Mouse (Mus musculus) midbrain, embryonic 10.5 days (tissue): ENCODE results near the gene Gm20604. TPM values are rescaled to one million over a fixed set of nuclear protein-coding genes. Genes with fewer than 3 reads are reported as not detected.

Experiments used
- DNase-seq: peaks from one replicate; pipeline ENCODE4 v3.0.0-alpha.2; 2017; ENCODE audit warnings: low spot score
- H3K27ac ChIP-seq: fragments of 300-500 bp; sonication (generic); replicated peaks from 2 replicates; pipeline ENCODE4 v1.5.1; 2016; ENCODE audit warnings: mild to moderate bottlenecking
- H3K27me3 ChIP-seq: fragments of 300-500 bp; sonication (generic); 2 replicates; pipeline ENCODE4 v1.6.1; 2016; ENCODE audit warnings: low read depth, mild to moderate bottlenecking; ENCODE audit not compliant: poor library complexity, severe bottlenecking
- H3K36me3 ChIP-seq: fragments of 300-500 bp; sonication (generic); 2 replicates; pipeline ENCODE4 v1.6.1; 2016; ENCODE audit warnings: mild to moderate bottlenecking, moderate library complexity
- H3K4me1 ChIP-seq: fragments of 300-500 bp; sonication (generic); 2 replicates; pipeline ENCODE4 v1.6.1; 2016
- H3K4me3 ChIP-seq: fragments of 300-500 bp; sonication (generic); 2 replicates; pipeline ENCODE4 v1.5.1; 2016; ENCODE audit warnings: mild to moderate bottlenecking, moderate library complexity
- H3K9me3 ChIP-seq: fragments of 300-500 bp; sonication (generic); replicated peaks from 2 replicates; pipeline ENCODE4 v1.6.1; 2016; ENCODE audit warnings: mild to moderate bottlenecking
- WGBS: fragments of 180-500 bp; shearing (Covaris S2); methylation state at CpG from one replicate; pipeline ENCODE4 v1.1.7; 2016; 5-methylcytosine and 5-hydroxymethylcytosine counted together
- polyA plus RNA-seq: library from polyadenylated mRNA; unstranded; fragments of >200 nt; fragmentation: Nextera tagmentation; extraction: Ambion mirVana; gene quantifications from 2 replicates; pipeline ENCODE4 v1.2.1, GENCODE M21; 2016

Gm20604 gene
- polyA plus RNA-seq, 1 experiment from 2014 or later = 34.8 TPM

DNA sequence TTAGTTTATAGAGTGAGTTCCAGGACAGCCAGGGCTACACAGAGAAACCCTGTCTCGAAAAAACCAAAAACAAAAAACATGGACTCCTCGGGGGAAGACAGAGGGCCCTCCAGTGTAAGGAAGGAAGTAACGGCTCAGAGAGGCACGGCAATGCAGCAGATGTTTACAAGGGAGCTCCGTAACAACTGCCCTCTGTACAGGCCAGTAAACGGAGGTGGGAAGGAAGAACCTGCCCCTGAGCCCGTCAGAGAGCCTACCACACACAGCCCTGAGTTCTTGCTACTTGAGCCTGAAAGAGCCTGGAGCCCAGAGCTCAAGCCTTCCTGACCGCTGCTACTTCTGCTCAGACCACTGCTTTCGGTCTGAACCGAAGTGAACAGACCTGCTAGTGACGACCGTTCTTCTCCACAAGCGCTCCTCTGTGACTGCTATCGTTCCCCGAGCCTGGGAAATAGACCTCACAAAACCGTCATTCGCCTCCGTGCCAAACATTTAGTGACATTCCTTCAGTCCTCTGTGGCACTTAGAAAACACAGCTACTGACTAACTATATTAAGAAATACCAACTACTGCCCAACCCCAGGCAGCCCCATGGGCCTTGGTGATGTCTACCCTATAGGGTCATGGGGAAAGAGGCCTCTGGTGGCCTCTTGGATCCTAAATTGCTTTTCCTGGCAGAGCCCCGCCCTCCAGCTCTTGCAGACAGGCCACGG, 45.2 kb downstream of the Gm20604 start:
- Histone ChIP-seq H3K27ac (no peak overlapping the region), H3K36me3 (no peaks in the 10 kb centered on the region), H3K9me3 (no peaks in the 10 kb centered on the region), H3K4me1 (peaks cover 17% of the 10 kb centered on the region), H3K27me3 (peaks cover 3% of the 10 kb centered on the region; the same call in 1 of the 2 replicates), H3K4me3 (no peak overlapping the region)
- DNase-seq = no peak
- WGBS = 84% methylated on average over 20 of the region's 20 CpGs

DNA sequence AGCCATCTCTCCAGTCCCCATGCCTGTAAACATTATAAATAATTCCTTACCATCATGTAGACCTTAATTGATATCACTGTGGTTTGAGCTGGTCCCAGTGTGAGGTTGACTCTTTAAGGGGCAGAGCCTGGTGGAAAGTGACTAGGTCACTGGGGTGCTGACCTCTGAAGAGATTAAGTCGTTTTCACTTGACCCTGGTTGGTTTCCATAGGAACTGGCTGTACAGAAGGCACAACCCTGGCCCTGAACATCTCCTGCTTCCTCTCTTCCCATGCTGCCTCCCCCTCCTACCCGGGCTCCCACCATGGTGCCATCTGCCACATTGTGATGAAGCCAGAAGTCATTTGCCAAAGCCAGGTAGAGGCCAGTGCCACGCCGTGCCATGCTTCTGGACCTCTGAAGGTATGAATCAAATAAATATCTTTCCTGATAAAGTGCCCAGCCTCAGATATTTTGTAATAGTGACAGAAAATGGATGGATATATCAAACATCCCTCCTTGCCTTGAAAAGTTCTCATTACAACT, 47.6 kb downstream of the Gm20604 start:
- Histone ChIP-seq H3K27me3 (peaks cover 27% of the 10 kb centered on the region), H3K9me3 (no peaks in the 10 kb centered on the region), H3K27ac (no peak overlapping the region), H3K4me1 (peaks cover 26% of the 10 kb centered on the region), H3K4me3 (no peak overlapping the region), H3K36me3 (no peaks in the 10 kb centered on the region)
- WGBS = 49% methylated on average over 4 of the region's 4 CpGs
- DNase-seq = peak; percentile 44

DNA sequence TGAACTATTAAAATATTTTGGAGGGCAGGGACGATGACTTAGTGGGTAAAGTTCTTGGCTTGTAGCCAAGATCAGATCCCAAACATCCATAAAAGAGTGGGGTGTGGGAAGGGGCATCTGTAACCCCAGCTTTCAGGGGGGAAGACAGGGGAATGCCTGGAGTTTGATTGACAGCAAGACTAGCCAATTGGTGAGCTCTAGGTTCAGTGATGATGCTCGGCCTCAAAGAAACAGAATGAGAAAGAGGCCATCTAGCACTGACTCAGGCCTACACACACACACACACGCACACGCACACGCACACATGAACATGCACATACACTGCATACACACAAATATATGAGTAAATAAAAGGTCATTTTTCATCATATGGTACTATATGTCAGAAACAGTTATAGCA, 48.6 kb downstream of the Gm20604 start:
- H3K4me3 ChIP-seq = no peak overlapping the region
- no peak for DNase-seq
- 90% methylated on average over 5 of the region's 5 CpGs for WGBS
- H3K36me3 ChIP-seq = no peaks in the 10 kb centered on the region
- H3K27ac ChIP-seq = no peak overlapping the region
- peaks cover 35% of the 10 kb centered on the region for H3K4me1 ChIP-seq
- H3K27me3 ChIP-seq = peaks cover 27% of the 10 kb centered on the region
- H3K9me3 ChIP-seq = no peaks in the 10 kb centered on the region

DNA sequence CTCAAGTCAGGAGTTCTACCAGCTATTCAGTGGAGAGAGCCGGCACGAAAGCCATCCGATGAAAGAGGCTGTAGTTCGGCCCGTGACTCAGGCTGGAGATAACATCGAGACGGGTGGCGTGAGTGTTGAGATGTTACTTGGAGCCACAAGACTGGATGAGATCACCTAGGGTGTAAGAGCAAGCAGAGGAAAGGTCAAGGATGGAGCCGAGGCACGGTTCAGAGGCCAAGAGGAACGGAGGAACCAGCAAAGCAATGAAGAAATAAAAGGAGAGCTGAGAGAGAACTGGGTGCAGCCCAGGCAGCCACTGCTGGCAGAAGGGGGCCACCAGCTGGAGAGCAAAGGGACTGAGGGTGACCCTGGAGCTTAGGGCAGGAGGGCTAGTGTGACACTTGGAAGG, 50.3 kb downstream of the Gm20604 start:
- H3K4me1 ChIP-seq = peaks cover 50% of the 10 kb centered on the region
- no peaks in the 10 kb centered on the region for H3K36me3 ChIP-seq
- H3K27ac ChIP-seq = no peak overlapping the region
- H3K9me3 ChIP-seq = no peaks in the 10 kb centered on the region
- peaks cover 36% of the 10 kb centered on the region for H3K27me3 ChIP-seq
- H3K4me3 ChIP-seq = no peak overlapping the region
- DNase-seq = no peak
- 81% methylated on average over 11 of the region's 11 CpGs for WGBS

- Histone ChIP-seq H3K4me1 (peaks cover 62% of the 10 kb centered on the region), H3K36me3 (no peaks in the 10 kb centered on the region), H3K27me3 (peaks cover 36% of the 10 kb centered on the region), H3K4me3 (no peak overlapping the region), H3K27ac (no peak overlapping the region), H3K9me3 (no peaks in the 10 kb centered on the region)
- no peak for DNase-seq
- WGBS = 90% methylated on average over 10 of the region's 10 CpGs
These were observed 51.5 kb downstream of the Gm20604 start for GRCm38 (mm10) chr12:102706833-102707463.

DNA sequence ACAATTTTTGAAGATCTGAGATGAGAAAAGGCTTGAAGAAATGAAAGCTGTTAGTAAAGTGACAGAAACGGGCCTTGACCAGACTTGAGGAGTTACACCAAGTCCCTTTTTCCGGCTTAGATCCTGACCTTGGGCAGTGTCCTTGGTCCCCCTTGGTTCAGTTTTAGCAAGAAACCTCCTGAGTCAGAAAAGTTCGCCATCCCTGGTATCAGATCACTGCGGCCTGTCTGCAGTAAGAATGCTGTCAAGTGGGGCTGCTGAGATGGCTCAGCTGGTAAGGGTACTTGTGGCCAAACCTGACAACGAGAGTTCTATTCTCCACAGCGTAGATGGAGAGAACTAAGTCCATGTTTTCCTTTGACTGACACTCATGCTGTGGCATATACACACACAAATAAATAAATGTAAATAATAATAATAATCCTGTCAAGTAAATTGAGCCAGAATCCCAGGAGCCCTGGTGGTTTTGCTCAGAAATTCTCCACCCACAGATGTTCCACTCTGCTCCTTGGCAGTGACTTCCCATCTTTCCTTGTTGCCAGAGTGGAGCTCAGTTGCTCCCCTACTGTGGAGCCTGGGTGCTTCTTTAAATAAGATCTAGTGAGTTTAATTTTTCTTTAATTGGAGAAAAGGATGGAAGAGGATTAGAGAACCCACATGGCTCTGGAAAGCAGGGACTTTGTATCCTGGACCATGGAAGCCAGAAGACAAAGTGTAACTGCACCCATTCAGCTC, 52.4 kb downstream of the Gm20604 start:
- WGBS = 83% methylated on average over 6 of the region's 6 CpGs
- H3K4me3 ChIP-seq = peak overlapping the region; percentile 84
- H3K36me3 ChIP-seq = no peaks in the 10 kb centered on the region
- H3K27me3 ChIP-seq = peaks cover 36% of the 10 kb centered on the region
- H3K27ac ChIP-seq = peak overlapping the region; percentile 92; the same call in 1 of the 2 replicates
- no peak for DNase-seq
- H3K9me3 ChIP-seq = no peaks in the 10 kb centered on the region
- H3K4me1 ChIP-seq = peaks cover 64% of the 10 kb centered on the region

GRCm38 (mm10) chr12:102705216-102705871, 53.1 kb downstream of the Gm20604 start:
- H3K4me3 ChIP-seq = peak overlapping the region; percentile 84
- peak; percentile 83 for DNase-seq
- peaks cover 36% of the 10 kb centered on the region for H3K27me3 ChIP-seq
- peak overlapping the region; percentile 92 for H3K27ac ChIP-seq
- WGBS = 2% methylated on average over 45 of the region's 45 CpGs
- no peaks in the 10 kb centered on the region for H3K9me3 ChIP-seq
- peaks cover 61% of the 10 kb centered on the region for H3K4me1 ChIP-seq
- no peaks in the 10 kb centered on the region for H3K36me3 ChIP-seq

- no peaks in the 10 kb centered on the region for H3K36me3 ChIP-seq
- H3K4me1 ChIP-seq = peaks cover 66% of the 10 kb centered on the region
- H3K9me3 ChIP-seq = no peaks in the 10 kb centered on the region
- H3K27me3 ChIP-seq = peaks cover 36% of the 10 kb centered on the region
- H3K4me3 ChIP-seq = peak within 1 kb of the TSS; percentile 84
- under 1% methylated on average over 101 of the region's 105 CpGs for WGBS
- peak; percentile 67 for DNase-seq
- H3K27ac ChIP-seq = peak within 1 kb of the TSS; percentile 92
These were observed 53.8 kb downstream of the Gm20604 start, which contains the start of gene Itpk1 for GRCm38 (mm10) chr12:102704457-102705198. Itpk1 (minus strand) TSS chr12:102704930.

DNA sequence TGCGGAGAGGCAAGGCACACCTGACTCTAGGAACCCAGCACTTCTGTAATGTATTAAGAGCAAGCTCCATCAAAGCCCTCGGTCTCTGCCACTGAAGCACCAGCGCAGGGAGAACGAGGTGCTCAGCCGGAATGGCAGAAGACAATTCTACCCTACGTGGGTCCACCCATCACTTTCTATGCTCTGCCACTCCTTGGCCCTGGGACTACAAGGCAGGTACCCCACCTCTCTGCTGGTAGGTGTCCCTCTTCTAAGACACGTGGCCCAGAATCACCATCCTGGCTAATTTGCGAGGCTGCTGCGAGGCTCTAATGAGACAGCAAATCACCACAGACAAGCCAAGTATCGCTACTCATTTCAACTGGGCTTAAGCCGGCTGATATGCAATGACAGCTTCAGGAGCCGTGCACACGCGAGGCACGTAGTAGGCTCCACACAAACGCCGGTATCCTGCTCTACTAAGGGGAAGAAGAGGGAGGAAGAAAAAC, 54.5 kb downstream of the Gm20604 start:
- Histone ChIP-seq H3K4me1 (peaks cover 72% of the 10 kb centered on the region), H3K9me3 (no peaks in the 10 kb centered on the region), H3K27ac (peak overlapping the region; percentile 82), H3K36me3 (no peaks in the 10 kb centered on the region), H3K4me3 (peak overlapping the region; percentile 84), H3K27me3 (peaks cover 36% of the 10 kb centered on the region)
- peak; percentile 36 for DNase-seq
- WGBS = 8% methylated on average over 17 of the region's 17 CpGs

DNA sequence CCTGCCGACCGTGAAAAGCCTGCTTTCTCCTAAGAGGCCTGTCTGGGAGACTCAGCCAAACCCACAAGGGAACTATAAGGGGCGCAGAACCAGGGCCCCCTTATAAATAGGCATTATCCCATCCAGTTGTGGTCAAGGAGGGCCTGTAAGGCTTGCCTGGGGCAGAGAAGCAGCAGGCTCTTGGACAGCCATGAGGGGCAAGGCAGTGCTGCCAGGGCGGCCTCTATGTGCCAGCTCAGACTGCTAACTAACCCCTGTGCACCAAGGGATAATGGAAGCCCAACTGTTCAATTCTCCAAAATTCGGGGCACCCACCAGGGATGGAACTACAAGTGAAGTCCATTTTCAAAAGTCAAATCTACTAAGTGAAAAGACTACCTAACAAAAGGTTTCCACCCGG, 55.0 kb downstream of the Gm20604 start:
- Histone ChIP-seq H3K27me3 (peaks cover 34% of the 10 kb centered on the region), H3K4me1 (peaks cover 78% of the 10 kb centered on the region), H3K36me3 (no peaks in the 10 kb centered on the region), H3K27ac (peak overlapping the region; percentile 76; the same call in 1 of the 2 replicates), H3K4me3 (peak overlapping the region; percentile 84), H3K9me3 (no peaks in the 10 kb centered on the region)
- DNase-seq = no peak
- 36% methylated on average over 6 of the region's 6 CpGs for WGBS

GRCm38 (mm10) chr12:102703111-102703412, 55.4 kb downstream of the Gm20604 start:
- Histone ChIP-seq H3K36me3 (no peaks in the 10 kb centered on the region), H3K27ac (peak overlapping the region; percentile 76), H3K4me3 (peak overlapping the region; percentile 84), H3K9me3 (no peaks in the 10 kb centered on the region), H3K27me3 (peaks cover 30% of the 10 kb centered on the region), H3K4me1 (peaks cover 78% of the 10 kb centered on the region)
- 6% methylated on average over 4 of the region's 4 CpGs for WGBS
- peak; percentile 29 for DNase-seq
